Comparison of ENCODE assay signal across 9 mouse cellular contexts in genomic region chr4:150346651-150347386, GRCm38 (mm10).
DNase-seq lines count a peak whose midpoint lies in the region; ATAC-seq and TF ChIP-seq lines count a peak whose summit lies in the region.
"Had no signal": no experiment of that assay in that cellular context is flagged by ENCODE, and none has a peak within 500 bp of the region (broad histone marks: within the 10 kb centered on the region; RNA-seq: fewer than 3 reads in every experiment).

No protein-coding gene starts in this region.

- H3K36me3 ChIP-seq in hindbrain, embryonic 16.5 days (ENCODE audit: control insufficient read depth, insufficient read depth, low read length), result no peaks in the 10 kb centered on the region
- H3K36me3 ChIP-seq: embryonic facial prominence, embryonic 15.5 days had no signal

- no peak for TF ChIP-seq POLR2A in lung, adult 2 months (IDR thresholded peaks at IDR 0.05; ENCODE audit: borderline replicate concordance, extremely low read depth, low read depth, low read length)

- 45% methylated on average over 4 of the region's 4 CpGs for WGBS in lung, adult 2 months
- WGBS in hindbrain, embryonic 16.5 days, result 10% methylated on average over 4 of the region's 4 CpGs

- peak; percentile 26 for DNase-seq in lung, postnatal 36 days
- DNase-seq in lung, adult 2 months, result no peak
- DNase-seq in mesoderm, embryonic 11.5 days (ENCODE audit: low read depth, low spot score), result peak; percentile 56
- DNase-seq in gastrocnemius, postnatal 4 days (ENCODE audit: low spot score in 2 of 2), result no peak
- no peak for DNase-seq in frontal cortex, postnatal 14 days (ENCODE audit: low spot score in 2 of 2)
- DNase-seq in cerebellum, adult 9-11 months, result no peak
- no peak for DNase-seq in spleen, postnatal 36 days (ENCODE audit: low spot score in 2 of 2)

- H3K4me2 ChIP-seq in hindbrain, embryonic 16.5 days (ENCODE audit: low read length), result no peak overlapping the region
- H3K4me2 ChIP-seq: embryonic facial prominence, embryonic 15.5 days had no signal

- H3K4me3 ChIP-seq in lung, adult 2 months (replicated peaks; ENCODE audit: extremely low read depth, low read depth, low read length), result no peak overlapping the region
- H3K4me3 ChIP-seq in hindbrain, embryonic 16.5 days (ENCODE audit: low read length), result no peak overlapping the region
- H3K4me3 ChIP-seq: embryonic facial prominence, embryonic 15.5 days had no signal

- peak; percentile 82 for ATAC-seq in hindbrain, embryonic 16.5 days

- H3K9me3 ChIP-seq in hindbrain, embryonic 16.5 days (ENCODE audit: control insufficient read depth, low read length), result no peaks in the 10 kb centered on the region
- H3K9me3 ChIP-seq: embryonic facial prominence, embryonic 15.5 days had no signal

- H3K9ac ChIP-seq in hindbrain, embryonic 16.5 days (ENCODE audit: low read depth, low read length), result no peak overlapping the region
- H3K9ac ChIP-seq: embryonic facial prominence, embryonic 15.5 days had no signal

- peak overlapping the region; percentile 42; the same call in 1 of the 2 replicates for H3K27ac ChIP-seq in hindbrain, embryonic 16.5 days (ENCODE audit: low read depth, low read length)
- H3K27ac ChIP-seq: embryonic facial prominence, embryonic 15.5 days had no signal

- peaks cover 17% of the 10 kb centered on the region for H3K4me1 ChIP-seq in lung, adult 2 months (ENCODE audit: control insufficient read depth, insufficient read depth, low read length)
- H3K4me1 ChIP-seq in hindbrain, embryonic 16.5 days (ENCODE audit: control insufficient read depth, insufficient read depth, low read depth, low read length), result peaks cover 29% of the 10 kb centered on the region

- no peaks in the 10 kb centered on the region for H3K27me3 ChIP-seq in hindbrain, embryonic 16.5 days (replicated peaks; ENCODE audit: control insufficient read depth, insufficient read depth, low read length)
- H3K27me3 ChIP-seq: embryonic facial prominence, embryonic 15.5 days had no signal

- TF ChIP-seq CTCF in lung, adult 2 months (IDR thresholded peaks at IDR 0.05; ENCODE audit: insufficient read depth, low read length), result no peak

Comparison
In these comparisons a context has a peak if more than half of its experiments do, and no peak if none do; other contexts are left out.
1. DNase-seq: peak in lung, postnatal 36 days (single experiment) and mesoderm, embryonic 11.5 days (single experiment); none in lung, adult 2 months (single experiment), gastrocnemius, postnatal 4 days (0 of 2), frontal cortex, postnatal 14 days (0 of 2), cerebellum, adult 9-11 months (single experiment) and spleen, postnatal 36 days (0 of 2).